ENCODE assay signal across 8 mouse cellular contexts in the genomic region with DNA sequence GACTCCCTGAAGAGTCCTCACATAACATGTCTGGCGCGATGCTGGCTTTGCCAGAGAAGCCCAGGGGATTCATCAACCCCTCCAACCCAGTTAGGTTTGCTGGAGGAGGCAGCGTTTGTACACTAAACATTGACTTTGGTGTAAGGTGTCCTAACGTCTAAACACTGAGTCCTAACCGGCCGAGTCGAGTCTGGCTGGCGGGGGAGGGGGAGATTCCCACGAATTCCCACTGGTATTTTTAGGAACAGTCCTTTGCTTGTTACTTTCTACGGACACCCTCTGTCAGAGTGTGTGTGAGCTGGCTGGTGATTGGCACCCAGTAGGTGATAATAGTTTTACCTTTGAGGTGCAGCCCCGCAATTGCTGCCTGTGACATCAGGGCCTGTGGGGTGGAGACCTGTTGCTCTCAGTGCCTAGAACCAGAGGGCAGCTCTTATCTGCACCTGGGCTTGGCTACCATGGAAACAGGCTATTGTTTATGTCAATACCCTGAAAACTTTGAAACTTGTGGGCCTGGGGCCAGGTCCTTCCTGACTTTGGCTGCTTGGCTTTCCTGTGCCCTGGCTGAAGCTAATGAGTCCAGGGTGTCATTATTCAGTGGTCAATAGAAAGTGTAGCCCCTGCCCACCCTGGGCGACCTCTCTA. TPM values are rescaled to one million over a fixed set of nuclear protein-coding genes. Genes with fewer than 3 reads are reported as not detected.
A peak's percentile ranks its signal among the peaks of the same experiment; 100 is the strongest.
DNase-seq lines count a peak whose midpoint lies in the region; ATAC-seq and TF ChIP-seq lines count a peak whose summit lies in the region.

No protein-coding gene starts in this region.

- peak; percentile 39; the same call in 1 of the 2 replicates for ATAC-seq in kidney, embryonic 16.5 days (ENCODE audit: low FRiP score, low TSS enrichment)
- ATAC-seq in frontal cortex, adult (ENCODE audit: low TSS enrichment), result no peak

- H3K9me3 ChIP-seq in kidney, embryonic 16.5 days (ENCODE audit: low read length), result no peaks in the 10 kb centered on the region

- WGBS in heart, adult 2 months, result 18% methylated on average over 12 of the region's 12 CpGs
- WGBS in kidney, embryonic 16.5 days, result 23% methylated on average over 12 of the region's 12 CpGs

- H3K9ac ChIP-seq in heart, adult 2 months (ENCODE audit: low read depth, low read length), result no peak overlapping the region
- H3K9ac ChIP-seq in kidney, embryonic 16.5 days (replicated peaks; ENCODE audit: low read length), result no peak overlapping the region

- H3K27ac ChIP-seq in heart, adult 2 months, result peak overlapping the region; percentile 74
- H3K27ac ChIP-seq in kidney, embryonic 16.5 days (ENCODE audit: low read length), result no peak overlapping the region

- H3K4me2 ChIP-seq in kidney, embryonic 16.5 days (replicated peaks; ENCODE audit: low read depth, low read length), result no peak overlapping the region

- intact Hi-C loops in heart, adult 2 months (cut with DNase I), result no loop called here

- H3K79me2 ChIP-seq in heart, adult 2 months (replicated peaks; ENCODE audit: control insufficient read depth, insufficient read depth, low read length), result no peaks in the 10 kb centered on the region

- H3K4me3 ChIP-seq in heart, adult 2 months, result no peak overlapping the region
- no peak overlapping the region for H3K4me3 ChIP-seq in kidney, embryonic 16.5 days (ENCODE audit: low read length)

- 0 out of 2 replicates have a peak, but pooled peaks have one; percentile 42 for TF ChIP-seq EP300 in heart, adult 2 months (IDR thresholded peaks at IDR 0.05; ENCODE audit: insufficient read depth, low read depth, low read length)

- DNase-seq in ovary, adult 18-20 months (ENCODE audit: low spot score), result peak; percentile 43
- DNase-seq in ovary, postnatal 10 days (ENCODE audit: low spot score), result no peak
- peak; percentile 63 to 76 for DNase-seq in heart, adult 2 months
- DNase-seq in lung, postnatal 10 days, result peak; percentile 71
- no peak for DNase-seq in urinary bladder, postnatal 25 days (ENCODE audit: low spot score)
- no peak for DNase-seq in cerebellum, postnatal 4 days (ENCODE audit: low spot score in 2 of 2)

- TF ChIP-seq CTCF in heart, adult 2 months (IDR thresholded peaks at IDR 0.05), result no peak

- peaks cover 9% of the 10 kb centered on the region for H3K4me1 ChIP-seq in heart, adult 2 months (ENCODE audit: control insufficient read depth, insufficient read depth, low read length)
- 0 out of 2 replicates have a peak, but pooled peaks cover 11% of the 10 kb centered on the region for H3K4me1 ChIP-seq in kidney, embryonic 16.5 days (ENCODE audit: insufficient read depth, low read length)

- H3K27me3 ChIP-seq in heart, adult 2 months (ENCODE audit: control insufficient read depth, insufficient read depth, low read length), result no peaks in the 10 kb centered on the region
- H3K27me3 ChIP-seq in kidney, embryonic 16.5 days (ENCODE audit: insufficient read depth, low read length), result no peaks in the 10 kb centered on the region

- no peaks in the 10 kb centered on the region for H3K36me3 ChIP-seq in heart, adult 2 months (ENCODE audit: control insufficient read depth, insufficient read depth, low read length)
- H3K36me3 ChIP-seq in kidney, embryonic 16.5 days (ENCODE audit: insufficient read depth, low read length), result peaks cover 33% of the 10 kb centered on the region

- TF ChIP-seq POLR2A in heart, adult 2 months (IDR thresholded peaks at IDR 0.05; ENCODE audit: insufficient read depth, low read depth, low read length), result no peak

RNA-seq across cellular contexts. Expression of a gene that starts 4.4 kb away (rescaled TPM):
- not detected for total RNA-seq in heart, adult 2 months (2021)
- not detected in 2 replicates for polyA plus RNA-seq in heart, adult 2 months (2012; rRNA removed)
- polyA plus RNA-seq in kidney, embryonic 16.5 days (2015; fragmentation: Nextera tagmentation; extraction: Ambion mirVana), result not detected in 2 replicates

RNA-seq across cellular contexts. Expression of a gene that starts 41.6 kb away (rescaled TPM):
- under 1 TPM in 1 of 2 experiments, not detected in 1; 0.07 TPM for total RNA-seq in heart, adult 2 months (2021)
- polyA plus RNA-seq in heart, adult 2 months (2012; rRNA removed), result 0.12 and 0.57 TPM in 2 replicates
- 0.30 and 0.31 TPM in 2 replicates for polyA plus RNA-seq in kidney, embryonic 16.5 days (2015; fragmentation: Nextera tagmentation; extraction: Ambion mirVana)

RNA-seq across cellular contexts. Expression of a gene that starts 50.0 kb away (rescaled TPM):
- total RNA-seq in heart, adult 2 months (2021), result 10 to 100 TPM in 1 of 2 experiments, 1 to 10 TPM in 1; 8.9 to 13.7 TPM
- 12.4 and 15.3 TPM in 2 replicates for polyA plus RNA-seq in heart, adult 2 months (2012; rRNA removed)
- polyA plus RNA-seq in kidney, embryonic 16.5 days (2015; fragmentation: Nextera tagmentation; extraction: Ambion mirVana), result 29.6 and 33.5 TPM in 2 replicates

Comparison
In these comparisons a context has a peak if more than half of its experiments do, and no peak if none do; other contexts are left out.
1. DNase-seq: peak in ovary, adult 18-20 months (single experiment), heart, adult 2 months (2 of 2) and lung, postnatal 10 days (single experiment); none in ovary, postnatal 10 days (single experiment), urinary bladder, postnatal 25 days (single experiment) and cerebellum, postnatal 4 days (0 of 2).